Mouse (Mus musculus) bone marrow, adult 2 months (tissue): ENCODE measurements around the gene Dhx36.

ENCODE experiments used
- CTCF ChIP-seq: fragments of 200-500 bp; IDR thresholded peaks from 2 replicates; pipeline ENCODE4 v1.5.1; 2011; ENCODE audit warnings: low read length, control low read depth; ENCODE audit not compliant: control insufficient read depth, insufficient read depth
- POLR2A ChIP-seq: fragments of 200-500 bp; IDR thresholded peaks from 2 replicates; pipeline ENCODE4 v1.6.1; 2011; ENCODE audit warnings: low read depth, mild to moderate bottlenecking, control low read depth, low read length, borderline replicate concordance; ENCODE audit not compliant: control insufficient read depth

GRCm38 (mm10) chr3:62452961-62453360, 53.8 kb downstream of the Dhx36 start:
- no peak for TF ChIP-seq CTCF
- no peak for TF ChIP-seq POLR2A
